ENCODE assay signal across 17 mouse cellular contexts in genomic region chr8:109499009-109499717, GRCm38 (mm10). TPM values are rescaled to one million over a fixed set of nuclear protein-coding genes. Genes with fewer than 3 reads are reported as not detected.
DNase-seq lines count a peak whose midpoint lies in the region; ATAC-seq and TF ChIP-seq lines count a peak whose summit lies in the region.
"Had no signal": no experiment of that assay in that cellular context is flagged by ENCODE, and none has a peak within 500 bp of the region (broad histone marks: within the 10 kb centered on the region; RNA-seq: fewer than 3 reads in every experiment).

No protein-coding gene starts in this region.

- H3K9me3 ChIP-seq in liver, embryonic 11.5 days (ENCODE audit: control insufficient read depth, low read length), result no peaks in the 10 kb centered on the region
- H3K9me3 ChIP-seq: embryonic facial prominence, embryonic 15.5 days; heart, embryonic 12.5 days had no signal

- WGBS in liver, embryonic 11.5 days, result 83% methylated on average over 16 of the region's 16 CpGs

- no peak overlapping the region for H3K4me2 ChIP-seq in liver, embryonic 11.5 days
- H3K4me2 ChIP-seq: embryonic facial prominence, embryonic 15.5 days; heart, embryonic 12.5 days had no signal

- no peaks in the 10 kb centered on the region for H3K36me3 ChIP-seq in liver, embryonic 11.5 days (ENCODE audit: control insufficient read depth, insufficient read depth, low read length)
- H3K36me3 ChIP-seq: embryonic facial prominence, embryonic 15.5 days; heart, embryonic 12.5 days had no signal

- peak overlapping the region; percentile 46; the same call in 1 of the 2 replicates for H3K27ac ChIP-seq in layer of hippocampus, adult 2 months
- H3K27ac ChIP-seq in liver, embryonic 11.5 days (ENCODE audit: low read depth, low read length), result no peak overlapping the region
- H3K27ac ChIP-seq: embryonic facial prominence, embryonic 15.5 days; liver, embryonic 14.5 days had no signal

- H3K4me1 ChIP-seq in liver, embryonic 11.5 days (replicated peaks; ENCODE audit: control insufficient read depth, insufficient read depth, low read length), result no peaks in the 10 kb centered on the region

- no peak for DNase-seq in layer of hippocampus, adult 2 months (ENCODE audit: low spot score in 2 of 2)
- no peak for DNase-seq in layer of hippocampus, adult 11-12 months (ENCODE audit: low spot score)
- peak; percentile 9 to 18 for DNase-seq in lung, adult 18-20 months
- peak; percentile 25 for DNase-seq in lung, postnatal 25 days (ENCODE audit: low spot score)
- DNase-seq in thymus, postnatal 0 days (ENCODE audit: low spot score), result no peak
- DNase-seq in liver, embryonic 11.5 days (ENCODE audit: low spot score), result no peak
- DNase-seq: adrenal gland, postnatal 10 days; cerebellum, adult 8-10 months; heart, postnatal 36 days had no signal

- no peak overlapping the region for H3K9ac ChIP-seq in liver, embryonic 11.5 days (ENCODE audit: low read depth, low read length)
- H3K9ac ChIP-seq: embryonic facial prominence, embryonic 15.5 days; heart, embryonic 12.5 days; liver, embryonic 14.5 days had no signal

- H3K27me3 ChIP-seq in liver, embryonic 11.5 days (replicated peaks; ENCODE audit: control insufficient read depth, insufficient read depth, low read length), result no peaks in the 10 kb centered on the region
- H3K27me3 ChIP-seq: embryonic facial prominence, embryonic 15.5 days; heart, embryonic 12.5 days had no signal

- no peak overlapping the region for H3K4me3 ChIP-seq in layer of hippocampus, adult 2 months
- H3K4me3 ChIP-seq in liver, embryonic 11.5 days (ENCODE audit: low read depth, low read length), result no peak overlapping the region
- H3K4me3 ChIP-seq: embryonic facial prominence, embryonic 15.5 days; heart, embryonic 12.5 days had no signal

- no peak for TF ChIP-seq CTCF in layer of hippocampus, adult 2 months (conservative IDR thresholded peaks at IDR 0.05)

- ATAC-seq in erythroid progenitor cell, adult 5-6 weeks (replicated peaks; ENCODE audit: low FRiP score, poor library complexity, severe bottlenecking), result no peak
- ATAC-seq in liver, embryonic 11.5 days (replicated peaks; ENCODE audit: low FRiP score), result no peak
- ATAC-seq: CD4-positive, CD25-positive, alpha-beta regulatory T cell, adult 4 months; inflammation-experienced regulatory T-cells, adult 6 months had no signal

RNA-seq across cellular contexts. Expression of gene Pmfbp1, which starts 5.3 kb away (rescaled TPM):
- under 1 TPM; 0.10 to 0.12 TPM for total RNA-seq in layer of hippocampus, adult 2 months (2021)
- not detected in 2 replicates for polyA plus RNA-seq in thymus, postnatal 0 days (2015; fragmentation: Nextera tagmentation; extraction: Ambion mirVana)
- total RNA-seq in erythroid progenitor cell, adult 5-6 weeks (2015; ENCODE audit: low replicate concordance), result not detected in 2 replicates
- not detected in 2 replicates for total RNA-seq in erythroid progenitor cell, adult 5-6 weeks (2017; ENCODE audit: low replicate concordance)
- polyA plus RNA-seq in liver, embryonic 11.5 days (2014; fragmentation: Nextera tagmentation; extraction: Ambion mirVana), result not detected in 2 replicates
- total RNA-seq: adrenal gland, postnatal 10 days; heart, postnatal 36 days; megakaryocyte-erythroid progenitor cell, adult 5-6 weeks had no signal
- polyA plus RNA-seq: CD4-positive, CD25-positive, alpha-beta regulatory T cell, adult 4 months; embryonic facial prominence, embryonic 15.5 days; heart, embryonic 12.5 days; inflammation-experienced regulatory T-cells, adult 6 months; large intestine, adult 2 months; liver, embryonic 14.5 days had no signal

Comparison
In these comparisons a context has a peak if more than half of its experiments do, and no peak if none do; other contexts are left out.
1. DNase-seq: peak in lung, adult 18-20 months (2 of 2) and lung, postnatal 25 days (single experiment); none in layer of hippocampus, adult 2 months (0 of 2), layer of hippocampus, adult 11-12 months (single experiment), thymus, postnatal 0 days (single experiment) and liver, embryonic 11.5 days (single experiment).